Mouse (Mus musculus) heart, embryonic 15.5 days (tissue): ENCODE measurements around the gene Grhl1. TPM values are rescaled to one million over a fixed set of nuclear protein-coding genes. Genes with fewer than 3 reads are reported as not detected.

Source experiments
- ATAC-seq: fragments of 200-750 bp; cut with Nextera tagmentation; replicated peaks from 2 replicates; pipeline ENCODE4 v1.8.0; 2017; ENCODE audit warnings: low read depth, moderate TSS enrichment; ENCODE audit not compliant: insufficient number of reproducible peaks, insufficient read depth, low FRiP score
- H3K27ac ChIP-seq: fragments of 300-500 bp; sonication (generic); 2 replicates; pipeline ENCODE4 v1.5.1; 2015; ENCODE audit warnings: mild to moderate bottlenecking, inconsistent platforms
- H3K27me3 ChIP-seq: fragments of 300-500 bp; sonication (generic); 2 replicates; pipeline ENCODE4 v1.6.1; 2015; ENCODE audit warnings: inconsistent platforms
- H3K36me3 ChIP-seq: fragments of 300-500 bp; sonication (generic); 2 replicates; pipeline ENCODE4 v1.6.1; 2015; ENCODE audit warnings: mild to moderate bottlenecking, inconsistent platforms
- H3K4me1 ChIP-seq: fragments of 300-500 bp; sonication (generic); replicated peaks from 2 replicates; pipeline ENCODE4 v1.6.1; 2015; ENCODE audit warnings: inconsistent platforms
- H3K4me2 ChIP-seq: fragments of 300-500 bp; sonication (generic); 2 replicates; pipeline ENCODE4 v1.6.1; 2015; ENCODE audit warnings: inconsistent platforms, mild to moderate bottlenecking, moderate library complexity
- H3K4me3 ChIP-seq: fragments of 300-500 bp; sonication (generic); 2 replicates; pipeline ENCODE4 v1.5.1; 2015; ENCODE audit warnings: mild to moderate bottlenecking, inconsistent platforms
- H3K9ac ChIP-seq: fragments of 300-500 bp; sonication (generic); 2 replicates; pipeline ENCODE4 v1.6.1; 2015; ENCODE audit warnings: mild to moderate bottlenecking, inconsistent platforms
- H3K9me3 ChIP-seq: fragments of 300-500 bp; sonication (generic); replicated peaks from 2 replicates; pipeline ENCODE4 v1.6.1; 2016; ENCODE audit warnings: inconsistent platforms
- WGBS: fragments of 180-500 bp; shearing (Covaris S2); methylation state at CpG from one replicate; pipeline ENCODE4 v1.1.7; 2015; ENCODE audit warnings: mixed read lengths; 5-methylcytosine and 5-hydroxymethylcytosine counted together
- polyA plus RNA-seq: library from polyadenylated mRNA; unstranded; fragments of >200 nt; fragmentation: Nextera tagmentation; extraction: Ambion mirVana; gene quantifications from 2 replicates; pipeline ENCODE4 v1.2.1, GENCODE M21; 2015

The Grhl1 gene
- polyA plus RNA-seq, 1 experiment from 2014 or later: 1.3 TPM

GRCm38 (mm10) chr12:24565311-24565710, 6.8 kb upstream of the Grhl1 start:
- Histone ChIP-seq H3K36me3 (no peaks in the 10 kb centered on the region), H3K27me3 (peaks cover 3% of the 10 kb centered on the region), H3K4me3 (no peak overlapping the region), H3K9ac (no peak overlapping the region), H3K27ac (no peak overlapping the region), H3K4me2 (no peak overlapping the region), H3K4me1 (peaks cover 18% of the 10 kb centered on the region), H3K9me3 (no peaks in the 10 kb centered on the region)
- ATAC-seq: no peak
- 66% methylated on average over 6 of the region's 6 CpGs for WGBS

GRCm38 (mm10) chr12:24567606-24568005, 4.5 kb upstream of the Grhl1 start:
- Histone ChIP-seq H3K4me2 (no peak overlapping the region), H3K36me3 (no peaks in the 10 kb centered on the region), H3K9me3 (no peaks in the 10 kb centered on the region), H3K9ac (no peak overlapping the region), H3K4me1 (peaks cover 25% of the 10 kb centered on the region), H3K4me3 (no peak overlapping the region), H3K27me3 (peaks cover 16% of the 10 kb centered on the region), H3K27ac (no peak overlapping the region)
- WGBS: 85% methylated on average over 3 of the region's 3 CpGs
- ATAC-seq: no peak

DNA sequence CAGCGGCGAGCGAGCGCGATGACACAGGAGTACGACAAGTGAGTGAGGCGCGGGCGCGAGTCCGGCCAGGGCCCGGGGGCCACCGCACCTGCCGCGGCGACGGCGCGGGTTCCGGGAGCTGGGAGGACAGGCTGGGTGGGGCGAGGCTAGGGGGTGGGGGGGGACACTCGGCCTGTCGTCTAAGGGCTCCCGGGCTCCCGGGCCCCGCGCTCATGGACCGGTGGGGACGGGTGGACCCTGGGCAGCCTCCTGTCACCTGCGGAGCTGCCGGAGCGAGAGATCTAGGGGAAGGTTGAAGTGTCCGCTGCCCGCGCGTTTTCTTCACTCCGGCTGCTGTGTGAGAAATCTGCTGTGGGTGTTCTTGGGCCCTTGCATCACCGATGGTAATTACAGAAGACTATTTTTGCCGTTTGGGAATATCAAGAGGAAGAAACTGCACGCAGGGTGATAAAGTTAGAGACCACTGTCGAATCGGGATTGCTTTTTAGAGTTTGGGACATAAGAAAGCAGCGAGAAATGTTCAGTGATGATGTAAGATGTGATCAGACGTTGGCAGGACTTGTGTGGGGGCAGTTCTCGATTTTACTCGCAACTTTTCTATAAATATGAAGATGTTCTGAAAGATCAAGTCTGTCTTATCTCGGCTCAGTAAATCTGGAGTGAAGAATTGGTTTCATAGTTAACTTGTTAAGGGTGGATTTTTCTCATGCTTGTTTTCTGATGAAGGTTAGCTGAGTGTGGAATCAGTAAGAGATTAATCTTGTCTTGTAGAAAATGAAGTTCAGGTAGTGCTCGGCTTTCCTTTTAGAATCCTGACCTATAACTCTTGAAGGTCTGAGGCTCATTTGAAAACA, 565 bp downstream of the Grhl1 start:
- H3K9ac ChIP-seq: peak overlapping the region; percentile 66
- peak overlapping the region; percentile 93 for H3K4me2 ChIP-seq
- H3K9me3 ChIP-seq: no peaks in the 10 kb centered on the region
- ATAC-seq: peak; percentile 14; the same call in 1 of the 2 replicates
- peaks cover 16% of the 10 kb centered on the region for H3K27me3 ChIP-seq
- peak overlapping the region; percentile 80 for H3K4me3 ChIP-seq
- peaks cover 25% of the 10 kb centered on the region for H3K4me1 ChIP-seq
- WGBS: 4% methylated on average over 48 of the region's 48 CpGs
- H3K27ac ChIP-seq: peak overlapping the region; percentile 55
- peaks cover 12% of the 10 kb centered on the region; the same call in 1 of the 2 replicates for H3K36me3 ChIP-seq

- peak overlapping the region; percentile 93 for H3K4me2 ChIP-seq
- H3K36me3 ChIP-seq: peaks cover 14% of the 10 kb centered on the region; the same call in 1 of the 2 replicates
- 44% methylated on average over 3 of the region's 3 CpGs for WGBS
- H3K27ac ChIP-seq: no peak overlapping the region
- H3K4me3 ChIP-seq: peak overlapping the region; percentile 80
- no peak overlapping the region for H3K9ac ChIP-seq
- peaks cover 25% of the 10 kb centered on the region for H3K4me1 ChIP-seq
- peaks cover 16% of the 10 kb centered on the region for H3K27me3 ChIP-seq
- ATAC-seq: no peak
- H3K9me3 ChIP-seq: no peaks in the 10 kb centered on the region
Measured at GRCm38 (mm10) chr12:24573275-24573580, 1.1 kb downstream of the Grhl1 start.

- peaks cover 14% of the 10 kb centered on the region; the same call in 1 of the 2 replicates for H3K36me3 ChIP-seq
- peaks cover 25% of the 10 kb centered on the region for H3K4me1 ChIP-seq
- H3K27me3 ChIP-seq: peaks cover 16% of the 10 kb centered on the region
- H3K4me3 ChIP-seq: no peak overlapping the region
- no peak overlapping the region for H3K27ac ChIP-seq
- peak overlapping the region; percentile 25; the same call in 1 of the 2 replicates for H3K4me2 ChIP-seq
- 30% methylated on average over 7 of the region's 7 CpGs for WGBS
- no peak for ATAC-seq
- H3K9ac ChIP-seq: no peak overlapping the region
- no peaks in the 10 kb centered on the region for H3K9me3 ChIP-seq
Measured at GRCm38 (mm10) chr12:24574870-24575269, 2.8 kb downstream of the Grhl1 start.

- no peaks in the 10 kb centered on the region for H3K9me3 ChIP-seq
- no peak overlapping the region for H3K4me3 ChIP-seq
- no peaks in the 10 kb centered on the region for H3K27me3 ChIP-seq
- no peak overlapping the region for H3K9ac ChIP-seq
- peaks cover 14% of the 10 kb centered on the region; the same call in 1 of the 2 replicates for H3K36me3 ChIP-seq
- no peak for ATAC-seq
- H3K27ac ChIP-seq: no peak overlapping the region
- H3K4me1 ChIP-seq: peaks cover 20% of the 10 kb centered on the region
- H3K4me2 ChIP-seq: no peak overlapping the region
- WGBS: 63% methylated on average over 1 of the region's 1 CpGs
Measured at GRCm38 (mm10) chr12:24580452-24580851, 8.4 kb downstream of the Grhl1 start.

GRCm38 (mm10) chr12:24580996-24581683, 9.1 kb downstream of the Grhl1 start:
- Histone ChIP-seq H3K4me1 (peaks cover 16% of the 10 kb centered on the region), H3K4me2 (no peak overlapping the region), H3K4me3 (no peak overlapping the region), H3K27me3 (no peaks in the 10 kb centered on the region), H3K36me3 (peaks cover 11% of the 10 kb centered on the region; the same call in 1 of the 2 replicates), H3K9me3 (no peaks in the 10 kb centered on the region), H3K9ac (no peak overlapping the region), H3K27ac (no peak overlapping the region)
- no peak for ATAC-seq
- WGBS: 66% methylated on average over 14 of the region's 14 CpGs

GRCm38 (mm10) chr12:24583653-24584052, 11.6 kb downstream of the Grhl1 start:
- no peak overlapping the region for H3K9ac ChIP-seq
- no peak overlapping the region for H3K4me3 ChIP-seq
- H3K9me3 ChIP-seq: no peaks in the 10 kb centered on the region
- H3K4me2 ChIP-seq: no peak overlapping the region
- ATAC-seq: 0 out of 2 replicates have a peak, but pooled peaks have one; percentile 14
- H3K27ac ChIP-seq: peak overlapping the region; percentile 26
- H3K4me1 ChIP-seq: peaks cover 15% of the 10 kb centered on the region
- no peaks in the 10 kb centered on the region; the same call in 1 of the 2 replicates for H3K36me3 ChIP-seq
- WGBS: 55% methylated on average over 3 of the region's 3 CpGs
- H3K27me3 ChIP-seq: no peaks in the 10 kb centered on the region

DNA sequence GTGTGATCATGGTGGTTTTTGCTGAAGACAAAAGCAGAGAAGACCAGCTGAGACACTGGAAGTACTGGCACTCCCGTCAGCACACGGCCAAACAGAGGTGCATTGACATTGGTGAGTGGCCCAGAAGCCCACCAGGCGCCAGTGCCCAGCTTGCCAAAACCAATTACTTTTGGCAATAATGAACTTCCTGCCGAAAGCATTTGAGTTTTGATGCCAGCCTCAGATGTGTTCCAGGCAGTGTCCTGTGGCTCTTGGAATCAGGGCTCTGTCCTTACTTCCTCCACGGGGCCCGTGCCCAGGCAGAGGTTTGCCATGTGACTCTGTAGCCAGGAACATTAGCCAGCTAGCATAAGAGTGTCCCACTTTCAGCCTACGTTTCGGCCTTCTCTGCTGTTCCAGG, 12.8 kb downstream of the Grhl1 start:
- no peaks in the 10 kb centered on the region for H3K36me3 ChIP-seq
- no peak overlapping the region for H3K4me3 ChIP-seq

GRCm38 (mm10) chr12:24586193-24586592, 14.1 kb downstream of the Grhl1 start:
- no peaks in the 10 kb centered on the region for H3K36me3 ChIP-seq
- no peak for ATAC-seq
- 75% methylated on average over 7 of the region's 7 CpGs for WGBS

More for the DNA sequence above, 12.8 kb downstream of the Grhl1 start:
- no peaks in the 10 kb centered on the region for H3K27me3 ChIP-seq
- H3K4me2 ChIP-seq: no peak overlapping the region
- no peak for ATAC-seq
- H3K9ac ChIP-seq: no peak overlapping the region
- H3K4me1 ChIP-seq: peaks cover 15% of the 10 kb centered on the region
- WGBS: 79% methylated on average over 8 of the region's 8 CpGs
- no peaks in the 10 kb centered on the region for H3K9me3 ChIP-seq
- no peak overlapping the region for H3K27ac ChIP-seq

GRCm38 (mm10) chr12:24590371-24590770, 18.3 kb downstream of the Grhl1 start:
- WGBS: 77% methylated on average over 7 of the region's 7 CpGs
- Histone ChIP-seq H3K9ac (no peak overlapping the region), H3K4me2 (no peak overlapping the region), H3K27ac (no peak overlapping the region), H3K4me1 (peaks cover 13% of the 10 kb centered on the region), H3K9me3 (no peaks in the 10 kb centered on the region), H3K27me3 (no peaks in the 10 kb centered on the region), H3K4me3 (no peak overlapping the region), H3K36me3 (no peaks in the 10 kb centered on the region)
- no peak for ATAC-seq

More at GRCm38 (mm10) chr12:24586193-24586592, 14.1 kb downstream of the Grhl1 start:
- H3K4me2 ChIP-seq: no peak overlapping the region
- no peak overlapping the region for H3K9ac ChIP-seq
- H3K9me3 ChIP-seq: no peaks in the 10 kb centered on the region
- H3K27ac ChIP-seq: no peak overlapping the region
- peaks cover 15% of the 10 kb centered on the region for H3K4me1 ChIP-seq
- H3K27me3 ChIP-seq: no peaks in the 10 kb centered on the region
- no peak overlapping the region for H3K4me3 ChIP-seq
